In genomic region chr1:157019892-157020291, GRCm38 (mm10) we compare ENCODE assay signal across 12 mouse cellular contexts.
A peak's percentile ranks its signal among the peaks of the same experiment; 100 is the strongest.
DNase-seq lines count a peak whose midpoint lies in the region; ATAC-seq lines count a peak whose summit lies in the region.
"Had no signal": no experiment of that assay in that cellular context is flagged by ENCODE, and none has a peak within 500 bp of the region (broad histone marks: within the 10 kb centered on the region; RNA-seq: fewer than 3 reads in every experiment).

No protein-coding gene starts in this region.

- no peaks in the 10 kb centered on the region for H3K36me3 ChIP-seq in kidney, embryonic 14.5 days (ENCODE audit: control insufficient read depth, insufficient read depth, low read length)

- no peak overlapping the region for H3K9ac ChIP-seq in kidney, embryonic 14.5 days (ENCODE audit: low read depth, low read length)
- H3K9ac ChIP-seq: lung, embryonic 14.5 days had no signal

- H3K27ac ChIP-seq in kidney, embryonic 14.5 days (ENCODE audit: low read depth, low read length) = no peak overlapping the region

- ATAC-seq in kidney, embryonic 14.5 days (ENCODE audit: low FRiP score, low TSS enrichment) = no peak
- ATAC-seq: midbrain, embryonic 16.5 days had no signal

- no peak overlapping the region for H3K4me2 ChIP-seq in kidney, embryonic 14.5 days (replicated peaks; ENCODE audit: low read depth, low read length)
- H3K4me2 ChIP-seq: lung, embryonic 14.5 days had no signal

- 65% methylated on average over 7 of the region's 7 CpGs for WGBS in kidney, embryonic 14.5 days

- intact Hi-C loops in left cerebral cortex, postnatal 14 days (cut with DNase I) = no loop called here

- no peaks in the 10 kb centered on the region for H3K4me1 ChIP-seq in kidney, embryonic 14.5 days (ENCODE audit: control insufficient read depth, insufficient read depth, low read length)

- no peaks in the 10 kb centered on the region for H3K27me3 ChIP-seq in kidney, embryonic 14.5 days (ENCODE audit: control insufficient read depth, insufficient read depth, low read length)

- H3K4me3 ChIP-seq in kidney, embryonic 14.5 days (ENCODE audit: low read length) = no peak overlapping the region

- H3K9me3 ChIP-seq in kidney, embryonic 14.5 days (ENCODE audit: control insufficient read depth, low read length) = no peaks in the 10 kb centered on the region

- peak; percentile 49 for DNase-seq in adrenal gland, adult 8-10 months
- DNase-seq in adrenal gland, postnatal 10 days = no peak
- peak; percentile 30 to 57 for DNase-seq in left cerebral cortex, adult 18-20 months (ENCODE audit: low spot score in 2 of 2)
- DNase-seq in left cerebral cortex, adult 11 months (ENCODE audit: low spot score) = no peak
- DNase-seq in 416B (ENCODE audit: low read depth) = peak; percentile 22
- DNase-seq in left cerebral cortex, postnatal 14 days (ENCODE audit: low spot score in 2 of 2) = peak; percentile 35 to 55
- DNase-seq in adipocyte (ENCODE audit: low spot score) = no peak
- DNase-seq: heart, postnatal 36 days; kidney, postnatal 10 days; lung, embryonic 14.5 days had no signal

Comparison
In these comparisons a context has a peak if more than half of its experiments do, and no peak if none do; other contexts are left out.
1. DNase-seq: peak in adrenal gland, adult 8-10 months (single experiment), left cerebral cortex, adult 18-20 months (2 of 2), 416B (single experiment) and left cerebral cortex, postnatal 14 days (2 of 2); none in adrenal gland, postnatal 10 days (single experiment), left cerebral cortex, adult 11 months (single experiment) and adipocyte (single experiment).